Mouse (Mus musculus) heart, postnatal 0 days (tissue): Measurements from ENCODE around the gene Setdb2.

ENCODE experiments used
- CTCF ChIP-seq: IDR thresholded peaks from 2 replicates; pipeline ENCODE4 v1.5.1; 2016; ENCODE audit warnings: antibody characterized with exemption, control low read depth, low read depth
- EP300 ChIP-seq: IDR thresholded peaks from 2 replicates; pipeline ENCODE4 v1.6.1; 2016; ENCODE audit warnings: antibody characterized with exemption, low read depth

DNA sequence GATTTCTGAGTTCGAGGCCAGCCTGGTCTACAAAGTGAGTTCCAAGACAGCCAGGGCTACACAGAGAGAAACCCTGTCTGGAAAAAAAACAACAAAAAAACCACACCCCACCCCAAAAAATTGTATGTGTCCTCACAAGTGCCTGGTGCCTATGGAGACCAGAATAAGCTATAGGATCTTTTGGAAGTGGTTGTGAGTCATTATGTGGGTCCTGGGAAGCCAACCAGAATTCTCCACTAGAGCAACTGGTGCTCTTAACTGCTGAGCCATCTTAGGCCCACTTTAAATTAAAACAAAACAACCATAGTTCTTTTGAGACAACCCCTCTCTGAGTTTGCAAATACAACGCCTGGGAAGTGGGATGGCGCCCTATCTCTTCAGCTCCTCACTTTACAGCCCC lies 45.4 kb downstream of the Setdb2 start, which contains the start of gene Phf11c:
- TF ChIP-seq CTCF = no peak
- no peak for TF ChIP-seq EP300
